Comparison of ENCODE assay signal across 28 mouse cellular contexts in the genomic region with DNA sequence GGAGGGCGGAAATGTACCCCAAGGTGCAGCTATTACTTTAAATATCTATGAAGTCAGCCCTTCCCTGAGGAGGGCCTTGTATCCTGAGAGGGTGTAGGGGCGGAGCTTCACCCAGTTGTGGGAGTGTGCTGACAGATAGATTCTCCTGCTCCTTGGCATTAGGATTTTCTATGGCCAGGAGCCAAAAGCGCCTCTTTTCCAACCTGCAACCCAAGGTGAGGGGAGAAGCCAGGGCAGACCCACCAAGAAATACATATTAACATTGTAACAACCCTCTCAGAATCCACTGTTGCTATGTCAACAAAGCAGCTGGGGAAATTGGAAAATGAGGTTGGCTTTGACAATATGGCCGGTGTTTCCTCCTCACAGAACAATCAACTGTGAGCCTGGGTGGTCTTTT.
DNase-seq lines count a peak whose midpoint lies in the region; ATAC-seq lines count a peak whose summit lies in the region.
"Had no signal": no experiment of that assay in that cellular context is flagged by ENCODE, and none has a peak within 500 bp of the region (broad histone marks: within the 10 kb centered on the region; RNA-seq: fewer than 3 reads in every experiment).

No protein-coding gene starts in this region.

- H3K27me3 ChIP-seq in forebrain, embryonic 15.5 days, result no peaks in the 10 kb centered on the region
- H3K27me3 ChIP-seq in forebrain, embryonic 10.5 days (ENCODE audit: poor library complexity, severe bottlenecking), result peaks cover 4% of the 10 kb centered on the region; the same call in 1 of the 2 replicates
- H3K27me3 ChIP-seq in midbrain, embryonic 13.5 days, result no peaks in the 10 kb centered on the region
- H3K27me3 ChIP-seq in midbrain, embryonic 16.5 days (ENCODE audit: control insufficient read depth, insufficient read depth, low read depth, low read length), result no peaks in the 10 kb centered on the region
- H3K27me3 ChIP-seq: embryonic facial prominence, embryonic 13.5 days; heart, embryonic 13.5 days had no signal

- peaks cover 5% of the 10 kb centered on the region; the same call in 1 of the 2 replicates for H3K4me1 ChIP-seq in forebrain, embryonic 15.5 days
- H3K4me1 ChIP-seq in forebrain, embryonic 10.5 days, result no peaks in the 10 kb centered on the region
- no peaks in the 10 kb centered on the region for H3K4me1 ChIP-seq in midbrain, embryonic 13.5 days (replicated peaks)
- 0 out of 2 replicates have a peak, but pooled peaks cover 2% of the 10 kb centered on the region for H3K4me1 ChIP-seq in midbrain, embryonic 16.5 days (ENCODE audit: control insufficient read depth, insufficient read depth, low read length)
- H3K4me1 ChIP-seq: embryonic facial prominence, embryonic 13.5 days; heart, embryonic 10.5 days; heart, embryonic 13.5 days had no signal

- H3K9me3 ChIP-seq in forebrain, embryonic 15.5 days, result no peaks in the 10 kb centered on the region
- H3K9me3 ChIP-seq in forebrain, embryonic 10.5 days, result no peaks in the 10 kb centered on the region
- H3K9me3 ChIP-seq in midbrain, embryonic 13.5 days, result no peaks in the 10 kb centered on the region
- no peaks in the 10 kb centered on the region for H3K9me3 ChIP-seq in midbrain, embryonic 16.5 days (replicated peaks; ENCODE audit: control insufficient read depth, low read length, poor library complexity, severe bottlenecking)
- H3K9me3 ChIP-seq: embryonic facial prominence, embryonic 10.5 days; embryonic facial prominence, embryonic 13.5 days; forebrain, embryonic 13.5 days; heart, embryonic 10.5 days; heart, embryonic 13.5 days had no signal

- H3K36me3 ChIP-seq in forebrain, embryonic 15.5 days, result no peaks in the 10 kb centered on the region
- no peaks in the 10 kb centered on the region for H3K36me3 ChIP-seq in forebrain, embryonic 10.5 days (replicated peaks)
- no peaks in the 10 kb centered on the region for H3K36me3 ChIP-seq in midbrain, embryonic 13.5 days
- no peaks in the 10 kb centered on the region for H3K36me3 ChIP-seq in midbrain, embryonic 16.5 days (ENCODE audit: control insufficient read depth, insufficient read depth, low read length)
- H3K36me3 ChIP-seq: embryonic facial prominence, embryonic 10.5 days; embryonic facial prominence, embryonic 13.5 days; heart, embryonic 10.5 days; heart, embryonic 13.5 days had no signal

- no peak overlapping the region for H3K9ac ChIP-seq in forebrain, embryonic 15.5 days (replicated peaks)
- no peak overlapping the region for H3K9ac ChIP-seq in midbrain, embryonic 13.5 days (replicated peaks)
- no peak overlapping the region for H3K9ac ChIP-seq in midbrain, embryonic 16.5 days (ENCODE audit: low read depth, low read length)
- H3K9ac ChIP-seq: embryonic facial prominence, embryonic 13.5 days; forebrain, embryonic 13.5 days; heart, embryonic 13.5 days; hindbrain, embryonic 14.5 days had no signal

- DNase-seq in forebrain, embryonic 10.5 days (ENCODE audit: extremely low spot score, low spot score), result no peak
- DNase-seq in R1 (ENCODE audit: low read depth, low spot score), result peak; percentile 50
- DNase-seq in cerebellum, adult 9-10 months, result no peak
- DNase-seq in retina, embryonic 14.5 days (ENCODE audit: low spot score), result no peak
- DNase-seq: adrenal gland, postnatal 10 days; adrenal gland, postnatal 36 days; cerebellum, adult 11 months; cerebellum, adult 2 months; cerebellum, postnatal 10 days; cerebellum, postnatal 36 days; embryo, embryonic 11 days; gastrocnemius, postnatal 10 days; gastrocnemius, postnatal 36 days; heart, adult 2 months; heart, postnatal 14 days; heart, postnatal 4 days had no signal

- ATAC-seq in forebrain, embryonic 15.5 days (replicated peaks), result 0 out of 2 replicates have a peak, but pooled peaks have one; percentile 35
- ATAC-seq in midbrain, embryonic 13.5 days, result 0 out of 2 replicates have a peak, but pooled peaks have one; percentile 43
- no peak; the same call in 1 of the 2 replicates for ATAC-seq in midbrain, embryonic 16.5 days
- ATAC-seq: forebrain, embryonic 13.5 days; hindbrain, postnatal 0 days; inflammation-experienced regulatory T-cells, adult 6 months had no signal

- 74% methylated on average over 4 of the region's 4 CpGs for WGBS in forebrain, embryonic 15.5 days
- 83% methylated on average over 4 of the region's 4 CpGs for WGBS in forebrain, embryonic 10.5 days
- WGBS in midbrain, embryonic 13.5 days, result 77% methylated on average over 4 of the region's 4 CpGs
- WGBS in midbrain, embryonic 16.5 days, result 81% methylated on average over 4 of the region's 4 CpGs

- no peak overlapping the region for H3K4me3 ChIP-seq in forebrain, embryonic 15.5 days
- H3K4me3 ChIP-seq in forebrain, embryonic 10.5 days, result no peak overlapping the region
- no peak overlapping the region for H3K4me3 ChIP-seq in midbrain, embryonic 13.5 days (replicated peaks)
- H3K4me3 ChIP-seq in midbrain, embryonic 16.5 days (ENCODE audit: low read depth, low read length), result no peak overlapping the region
- H3K4me3 ChIP-seq: embryonic facial prominence, embryonic 10.5 days; embryonic facial prominence, embryonic 13.5 days; erythroblast, embryonic 14.5 days; forebrain, embryonic 13.5 days; heart, adult 2 months; heart, embryonic 10.5 days; heart, embryonic 13.5 days had no signal

- H3K27ac ChIP-seq in forebrain, embryonic 15.5 days (replicated peaks), result no peak overlapping the region
- no peak overlapping the region for H3K27ac ChIP-seq in forebrain, embryonic 10.5 days
- no peak overlapping the region for H3K27ac ChIP-seq in midbrain, embryonic 13.5 days
- H3K27ac ChIP-seq in midbrain, embryonic 16.5 days (ENCODE audit: low read length), result no peak overlapping the region
- H3K27ac ChIP-seq: embryonic facial prominence, embryonic 10.5 days; embryonic facial prominence, embryonic 13.5 days; forebrain, embryonic 13.5 days; heart, adult 2 months; heart, embryonic 10.5 days; heart, embryonic 13.5 days; hindbrain, embryonic 14.5 days; hindbrain, postnatal 0 days had no signal

- H3K4me2 ChIP-seq in forebrain, embryonic 15.5 days (replicated peaks), result no peak overlapping the region
- no peak overlapping the region for H3K4me2 ChIP-seq in midbrain, embryonic 13.5 days (replicated peaks)
- no peak overlapping the region for H3K4me2 ChIP-seq in midbrain, embryonic 16.5 days (ENCODE audit: low read length)
- H3K4me2 ChIP-seq: embryonic facial prominence, embryonic 13.5 days; forebrain, embryonic 13.5 days; heart, embryonic 13.5 days; hindbrain, embryonic 14.5 days had no signal
